Mouse (Mus musculus) ES-E14 (cell line): ENCODE results near the gene Grxcr1.

ENCODE experiments used
- CHD2 ChIP-seq: IDR thresholded peaks from 2 replicates; pipeline ENCODE4 v1.6.1; 2014; ENCODE audit warnings: mild to moderate bottlenecking, low read depth, low read length, inconsistent platforms
- ZC3H11A ChIP-seq: IDR thresholded peaks from 2 replicates; pipeline ENCODE4 v1.6.1; 2012; ENCODE audit warnings: low read depth, mild to moderate bottlenecking, inconsistent platforms, low read length, borderline replicate concordance

- no peak for TF ChIP-seq CHD2
- TF ChIP-seq ZC3H11A: no peak
These were observed 25.9 kb downstream of the Grxcr1 start for GRCm38 (mm10) chr5:68057574-68057973.
